Mouse (Mus musculus): ENCODE measurements around the gene Sf3b6. TPM values are rescaled to one million over a fixed set of nuclear protein-coding genes. Genes with fewer than 3 reads are reported as not detected.

The Sf3b6 gene
- polyA plus RNA-seq, 1 experiment, result 166 TPM

GRCm38 (mm10) chr12:4840010-4840409, 22.7 kb downstream of the Sf3b6 start:
- no peak for TF ChIP-seq POLR2A (IDR thresholded peaks at IDR 0.05; ENCODE audit: low read depth, low read length)
- no peak for TF ChIP-seq CTCF (IDR thresholded peaks at IDR 0.05; ENCODE audit: borderline replicate concordance, insufficient read depth, low read length)
- Histone ChIP-seq H3K4me1 (ENCODE audit: control insufficient read depth, insufficient read depth, low read length) (no peaks in the 10 kb centered on the region), H3K4me3 (ENCODE audit: insufficient read depth, low read length) (no peak overlapping the region), H3K27ac (ENCODE audit: insufficient read depth, low read length) (no peak overlapping the region)

- H3K4me3 ChIP-seq (ENCODE audit: insufficient read depth, low read length), result peak overlapping the region; percentile 78
- no peaks in the 10 kb centered on the region for H3K4me1 ChIP-seq (ENCODE audit: control insufficient read depth, insufficient read depth, low read length)
- TF ChIP-seq CTCF (IDR thresholded peaks at IDR 0.05; ENCODE audit: borderline replicate concordance, insufficient read depth, low read length) (no peak), POLR2A (IDR thresholded peaks at IDR 0.05; ENCODE audit: low read depth, low read length) (no peak)
- no peak overlapping the region for H3K27ac ChIP-seq (ENCODE audit: insufficient read depth, low read length)
Measured at GRCm38 (mm10) chr12:4840741-4841140, 23.4 kb downstream of the Sf3b6 start.

- Histone ChIP-seq H3K27ac (ENCODE audit: insufficient read depth, low read length) (no peak within 1 kb of the TSS), H3K4me3 (ENCODE audit: insufficient read depth, low read length) (peak within 1 kb of the TSS; percentile 78), H3K4me1 (ENCODE audit: control insufficient read depth, insufficient read depth, low read length) (no peaks in the 10 kb centered on the region)
- TF ChIP-seq CTCF (IDR thresholded peaks at IDR 0.05; ENCODE audit: borderline replicate concordance, insufficient read depth, low read length) (no peak), POLR2A (IDR thresholded peaks at IDR 0.05; ENCODE audit: low read depth, low read length) (peak; percentile 81)
Measured at GRCm38 (mm10) chr12:4841392-4841887, 24.1 kb downstream of the Sf3b6 start, which contains the start of gene Fkbp1b. Fkbp1b (minus strand) TSS chr12:4841591.

- TF ChIP-seq CTCF (IDR thresholded peaks at IDR 0.05; ENCODE audit: borderline replicate concordance, insufficient read depth, low read length) (no peak), POLR2A (IDR thresholded peaks at IDR 0.05; ENCODE audit: low read depth, low read length) (no peak)
- no peaks in the 10 kb centered on the region for H3K4me1 ChIP-seq (ENCODE audit: control insufficient read depth, insufficient read depth, low read length)
- H3K27ac ChIP-seq (ENCODE audit: insufficient read depth, low read length), result no peak overlapping the region
- 0 out of 2 replicates have a peak overlapping the region, but pooled peaks have one; percentile 78 for H3K4me3 ChIP-seq (ENCODE audit: insufficient read depth, low read length)
Measured at GRCm38 (mm10) chr12:4842456-4842855, 25.1 kb downstream of the Sf3b6 start.

- Histone ChIP-seq H3K27ac (ENCODE audit: insufficient read depth, low read length) (peak within 1 kb of the TSS; percentile 39), H3K4me1 (ENCODE audit: control insufficient read depth, insufficient read depth, low read length) (no peaks in the 10 kb centered on the region), H3K4me3 (ENCODE audit: insufficient read depth, low read length) (peak within 1 kb of the TSS; percentile 82)
- peak; percentile 81 for TF ChIP-seq POLR2A (IDR thresholded peaks at IDR 0.05; ENCODE audit: low read depth, low read length)
- TF ChIP-seq CTCF (IDR thresholded peaks at IDR 0.05; ENCODE audit: borderline replicate concordance, insufficient read depth, low read length), result no peak
Measured at GRCm38 (mm10) chr12:4842890-4843597, 25.7 kb downstream of the Sf3b6 start, which contains the start of gene Wdcp. Wdcp (plus strand) TSS chr12:4843303.

GRCm38 (mm10) chr12:4843741-4844140, 26.4 kb downstream of the Sf3b6 start:
- no peak for TF ChIP-seq POLR2A (IDR thresholded peaks at IDR 0.05; ENCODE audit: low read depth, low read length)
- TF ChIP-seq CTCF (IDR thresholded peaks at IDR 0.05; ENCODE audit: borderline replicate concordance, insufficient read depth, low read length), result no peak
- Histone ChIP-seq H3K4me1 (ENCODE audit: control insufficient read depth, insufficient read depth, low read length) (no peaks in the 10 kb centered on the region), H3K27ac (ENCODE audit: insufficient read depth, low read length) (peak overlapping the region; percentile 39; the same call in 1 of the 2 replicates), H3K4me3 (ENCODE audit: insufficient read depth, low read length) (peak overlapping the region; percentile 82)

GRCm38 (mm10) chr12:4856160-4856559, 38.8 kb downstream of the Sf3b6 start:
- H3K4me3 ChIP-seq (ENCODE audit: insufficient read depth, low read length), result no peak overlapping the region
- H3K27ac ChIP-seq (ENCODE audit: insufficient read depth, low read length), result no peak overlapping the region
- TF ChIP-seq CTCF (IDR thresholded peaks at IDR 0.05; ENCODE audit: borderline replicate concordance, insufficient read depth, low read length) (no peak), POLR2A (IDR thresholded peaks at IDR 0.05; ENCODE audit: low read depth, low read length) (no peak)
- no peaks in the 10 kb centered on the region for H3K4me1 ChIP-seq (ENCODE audit: control insufficient read depth, insufficient read depth, low read length)

- no peak overlapping the region for H3K4me3 ChIP-seq (ENCODE audit: insufficient read depth, low read length)
- no peak for TF ChIP-seq POLR2A (IDR thresholded peaks at IDR 0.05; ENCODE audit: low read depth, low read length)
- TF ChIP-seq CTCF (IDR thresholded peaks at IDR 0.05; ENCODE audit: borderline replicate concordance, insufficient read depth, low read length), result no peak
- H3K27ac ChIP-seq (ENCODE audit: insufficient read depth, low read length), result no peak overlapping the region
- H3K4me1 ChIP-seq (ENCODE audit: control insufficient read depth, insufficient read depth, low read length), result no peaks in the 10 kb centered on the region
Measured at GRCm38 (mm10) chr12:4856834-4857233, 39.5 kb downstream of the Sf3b6 start.

- TF ChIP-seq CTCF (IDR thresholded peaks at IDR 0.05; ENCODE audit: borderline replicate concordance, insufficient read depth, low read length), result no peak
- TF ChIP-seq POLR2A (IDR thresholded peaks at IDR 0.05; ENCODE audit: low read depth, low read length), result no peak
- Histone ChIP-seq H3K4me3 (ENCODE audit: insufficient read depth, low read length) (no peak overlapping the region), H3K27ac (ENCODE audit: insufficient read depth, low read length) (no peak overlapping the region), H3K4me1 (ENCODE audit: control insufficient read depth, insufficient read depth, low read length) (no peaks in the 10 kb centered on the region)
Measured at GRCm38 (mm10) chr12:4859241-4859914, 42.0 kb downstream of the Sf3b6 start.

- Histone ChIP-seq H3K27ac (ENCODE audit: insufficient read depth, low read length) (no peak overlapping the region), H3K4me3 (ENCODE audit: insufficient read depth, low read length) (no peak overlapping the region), H3K4me1 (ENCODE audit: control insufficient read depth, insufficient read depth, low read length) (no peaks in the 10 kb centered on the region)
- no peak for TF ChIP-seq POLR2A (IDR thresholded peaks at IDR 0.05; ENCODE audit: low read depth, low read length)
- no peak for TF ChIP-seq CTCF (IDR thresholded peaks at IDR 0.05; ENCODE audit: borderline replicate concordance, insufficient read depth, low read length)
Measured at GRCm38 (mm10) chr12:4862672-4863071, 45.3 kb downstream of the Sf3b6 start.
